Mouse (Mus musculus) small intestine, adult 2 months (tissue): ENCODE results near the gene Bcr.

ENCODE experiments used
- CTCF ChIP-seq: fragments of 200-500 bp; IDR thresholded peaks from 2 replicates; pipeline ENCODE4 v1.5.1; 2012; ENCODE audit warnings: low read depth, mild to moderate bottlenecking, control low read depth, inconsistent platforms, low read length, moderate library complexity, mixed read lengths; ENCODE audit not compliant: insufficient replicate concordance, insufficient read length; ENCODE audit errors: extremely low read depth
- POLR2A ChIP-seq: fragments of 200-500 bp; IDR thresholded peaks from 2 replicates; pipeline ENCODE4 v1.6.1; 2012; ENCODE audit warnings: low read depth, mild to moderate bottlenecking, control low read depth, inconsistent platforms, low read length, moderate library complexity

DNA sequence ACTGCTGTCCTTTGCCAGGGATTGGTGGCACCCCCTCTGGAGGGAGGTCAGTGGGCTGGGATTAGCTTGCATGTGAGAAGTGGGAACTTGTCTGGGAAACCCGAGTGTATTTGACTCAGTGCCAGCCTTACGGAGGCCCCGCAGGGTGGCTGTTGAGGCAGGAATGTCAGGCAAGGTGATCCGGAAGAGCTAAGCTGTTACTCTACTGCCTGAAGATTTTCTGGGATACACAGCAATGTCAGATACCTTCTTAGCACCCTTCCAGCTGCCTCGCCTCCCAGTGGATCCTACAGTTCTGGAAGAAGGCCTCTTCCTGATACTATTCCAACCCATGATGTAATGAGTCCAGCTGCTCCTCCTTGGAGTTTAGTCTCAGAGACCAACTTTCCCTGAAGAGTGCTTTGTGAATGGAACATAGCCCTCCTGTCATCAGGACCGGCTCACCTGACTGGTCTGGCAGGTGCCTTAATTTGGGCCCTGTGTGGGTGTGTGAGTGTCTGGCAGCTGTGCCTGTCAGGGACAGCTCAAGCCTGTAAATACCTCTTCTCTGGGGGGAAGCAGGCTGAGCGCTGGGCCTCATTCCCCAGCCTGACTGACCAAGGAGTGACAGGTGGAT, 56.6 kb downstream of the Bcr start:
- TF ChIP-seq CTCF (no peak), POLR2A (no peak)
